Mouse (Mus musculus) midbrain, embryonic 13.5 days (tissue): ENCODE measurements around the gene Zc2hc1b. TPM values are rescaled to one million over a fixed set of nuclear protein-coding genes. Genes with fewer than 3 reads are reported as not detected.
"Not testable (repeated sequence)": the region's sequence is repeated elsewhere in the genome, so short reads cannot be mapped to it uniquely, and the experiment has no call there.

Experiments
- ATAC-seq: fragments of 200-750 bp; cut with Nextera tagmentation; 2 replicates; pipeline ENCODE4 v1.8.0; 2017; ENCODE audit warnings: mild to moderate bottlenecking, moderate TSS enrichment, moderate library complexity
- H3K27ac ChIP-seq: fragments of 300-500 bp; sonication (generic); 2 replicates; pipeline ENCODE4 v1.5.1; 2015; ENCODE audit warnings: inconsistent platforms, mild to moderate bottlenecking, moderate library complexity
- H3K27me3 ChIP-seq: fragments of 300-500 bp; sonication (generic); 2 replicates; pipeline ENCODE4 v1.6.1; 2015; ENCODE audit warnings: mild to moderate bottlenecking, inconsistent platforms
- H3K36me3 ChIP-seq: fragments of 300-500 bp; sonication (generic); 2 replicates; pipeline ENCODE4 v1.6.1; 2015; ENCODE audit warnings: mild to moderate bottlenecking, inconsistent platforms
- H3K4me1 ChIP-seq: fragments of 300-500 bp; sonication (generic); replicated peaks from 2 replicates; pipeline ENCODE4 v1.6.1; 2015; ENCODE audit warnings: inconsistent platforms
- H3K4me2 ChIP-seq: fragments of 300-500 bp; sonication (generic); replicated peaks from 2 replicates; pipeline ENCODE4 v1.6.1; 2015; ENCODE audit warnings: moderate library complexity, mild to moderate bottlenecking, inconsistent platforms
- H3K4me3 ChIP-seq: fragments of 300-500 bp; sonication (generic); replicated peaks from 2 replicates; pipeline ENCODE4 v1.5.1; 2015; ENCODE audit warnings: mild to moderate bottlenecking, inconsistent platforms
- H3K9ac ChIP-seq: fragments of 300-500 bp; sonication (generic); replicated peaks from 2 replicates; pipeline ENCODE4 v1.6.1; 2015; ENCODE audit warnings: mild to moderate bottlenecking, inconsistent platforms
- H3K9me3 ChIP-seq: fragments of 300-500 bp; sonication (generic); 2 replicates; pipeline ENCODE4 v1.6.1; 2016; ENCODE audit warnings: mild to moderate bottlenecking, inconsistent platforms
- WGBS: fragments of 180-500 bp; shearing (Covaris S2); methylation state at CpG from one replicate; pipeline ENCODE4 v1.1.7; 2015; 5-methylcytosine and 5-hydroxymethylcytosine counted together
- polyA plus RNA-seq: library from polyadenylated mRNA; unstranded; fragments of >200 nt; fragmentation: Nextera tagmentation; extraction: Ambion mirVana; gene quantifications from 2 replicates; pipeline ENCODE4 v1.2.1, GENCODE M21; 2015

Gene Zc2hc1b
- polyA plus RNA-seq, 1 experiment from 2014 or later: not detected

DNA sequence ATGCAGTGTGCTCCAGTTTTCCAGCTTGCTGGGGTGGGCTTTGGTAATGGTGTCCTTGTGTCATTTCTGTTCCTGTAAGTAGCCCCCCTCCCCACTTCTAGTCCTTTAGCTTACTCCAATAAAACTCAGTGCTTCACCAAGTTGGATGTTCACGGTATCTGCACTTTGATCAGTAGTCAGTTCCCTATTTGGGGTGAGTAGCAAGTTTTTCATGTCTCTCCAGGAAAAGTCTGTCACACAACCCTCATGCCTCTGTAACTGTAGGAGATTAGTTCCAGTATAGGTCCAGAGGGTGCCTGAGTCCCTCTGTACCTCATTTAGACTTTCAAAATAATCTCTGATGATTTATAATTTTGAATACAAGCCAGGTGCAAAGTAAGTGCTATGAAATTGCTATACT, 21.4 kb upstream of the Zc2hc1b start:
- H3K4me2 ChIP-seq: no peak overlapping the region
- 93% methylated on average over 1 of the region's 1 CpGs for WGBS
- no peaks in the 10 kb centered on the region for H3K36me3 ChIP-seq
- no peak overlapping the region for H3K27ac ChIP-seq
- no peaks in the 10 kb centered on the region for H3K27me3 ChIP-seq
- H3K4me1 ChIP-seq: no peaks in the 10 kb centered on the region
- H3K9me3 ChIP-seq: no peaks in the 10 kb centered on the region
- ATAC-seq: no peak
- no peak overlapping the region for H3K9ac ChIP-seq
- H3K4me3 ChIP-seq: no peak overlapping the region

DNA sequence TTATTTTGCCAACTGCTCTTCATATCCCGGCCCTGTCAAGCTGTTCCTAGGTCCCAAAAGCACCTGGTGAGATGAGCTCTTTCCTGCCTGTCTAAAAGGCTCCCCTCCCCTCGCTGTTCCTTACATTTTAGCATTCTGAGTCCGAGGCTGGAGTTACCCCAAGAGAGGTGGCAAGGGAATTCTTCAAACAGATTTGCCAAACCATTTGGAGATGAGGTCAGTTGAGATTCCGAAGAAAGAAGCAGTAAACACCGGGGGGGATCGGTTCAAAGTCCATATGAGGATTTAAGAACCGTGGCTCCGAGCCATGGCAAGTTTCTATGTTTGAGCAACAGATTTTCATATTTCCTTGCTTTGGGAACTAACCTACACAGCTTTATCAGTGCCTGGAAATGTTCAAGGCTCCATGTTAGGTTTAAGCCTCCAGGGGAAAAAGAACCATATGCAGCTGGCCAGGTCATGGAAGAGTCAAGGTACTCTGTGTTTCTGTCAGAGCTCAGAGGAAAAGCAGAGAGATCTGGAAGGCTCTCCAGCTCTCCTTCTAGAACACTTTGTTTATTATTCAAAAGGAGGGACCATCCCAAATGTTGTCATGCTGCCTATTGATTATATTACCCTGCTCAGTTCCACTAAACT, 19.2 kb upstream of the Zc2hc1b start:
- Histone ChIP-seq H3K36me3 (no peaks in the 10 kb centered on the region), H3K4me3 (no peak overlapping the region), H3K9ac (no peak overlapping the region), H3K4me2 (no peak overlapping the region), H3K9me3 (no peaks in the 10 kb centered on the region), H3K27ac (no peak overlapping the region), H3K4me1 (peaks cover 6% of the 10 kb centered on the region), H3K27me3 (no peaks in the 10 kb centered on the region)
- no peak for ATAC-seq
- WGBS: 87% methylated on average over 8 of the region's 8 CpGs

DNA sequence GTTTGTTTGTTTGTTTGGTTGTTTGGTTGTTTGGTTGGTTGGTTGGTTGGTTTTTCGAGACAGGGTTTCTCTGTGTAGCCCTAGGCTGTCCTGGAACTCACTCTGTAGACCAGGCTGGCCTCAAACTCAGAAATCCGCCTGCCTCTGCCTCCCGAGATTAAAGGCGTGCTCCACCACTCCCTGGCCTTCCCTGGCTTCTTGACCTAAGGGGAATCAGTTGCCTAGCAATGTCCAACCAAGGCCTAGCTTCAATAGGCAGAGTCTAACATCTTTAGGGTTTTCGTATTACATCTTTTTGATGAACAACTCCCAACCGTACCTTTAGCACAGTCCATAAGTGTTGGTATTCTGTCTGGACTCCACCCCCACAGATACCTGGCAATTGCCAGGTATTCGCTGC, 15.7 kb upstream of the Zc2hc1b start:
- H3K9ac ChIP-seq, H3K27me3 ChIP-seq, H3K27ac ChIP-seq, H3K9me3 ChIP-seq, H3K4me1 ChIP-seq: not testable (repeated sequence)
- peak; percentile 46 for ATAC-seq
- Histone ChIP-seq H3K4me3 (peak overlapping the region; percentile 81), H3K36me3 (peaks cover 18% of the 10 kb centered on the region), H3K4me2 (peak overlapping the region; percentile 64)
- 82% methylated on average over 7 of the region's 7 CpGs for WGBS

DNA sequence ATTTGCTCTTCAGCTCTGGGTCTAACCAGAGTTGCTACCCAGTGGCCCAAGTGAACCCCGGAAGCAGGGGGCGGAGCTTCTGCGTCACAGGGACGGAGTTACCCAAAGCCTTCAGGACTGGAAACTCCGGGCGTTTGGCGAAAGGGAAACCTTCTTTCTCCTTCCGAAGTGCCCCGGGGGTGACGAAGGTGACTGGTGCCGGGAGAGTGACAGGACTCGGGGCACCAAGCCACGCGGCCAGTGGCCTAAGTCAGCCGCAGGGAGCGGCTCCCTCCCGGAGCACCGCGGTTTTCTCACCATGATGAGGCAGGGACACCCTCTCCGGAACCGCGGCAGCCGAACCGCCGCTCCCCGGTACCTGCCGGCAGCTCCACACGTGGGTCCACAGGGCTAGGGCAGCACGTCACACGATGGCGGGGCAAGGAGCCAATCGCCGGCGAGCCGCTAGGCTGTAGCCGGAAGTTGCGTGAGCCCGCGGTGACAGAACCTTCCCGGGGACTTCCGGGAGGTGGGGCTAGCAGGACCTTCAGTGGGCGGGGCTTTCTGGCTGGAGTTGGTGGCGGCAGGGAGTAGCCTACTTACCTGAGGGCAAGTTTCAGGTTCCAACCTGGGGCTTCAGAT, 15.0 kb upstream of the Zc2hc1b start, which contains the start of gene Ltv1:
Gene Ltv1 (minus strand): TSS at position 438 of the 621 bp plus-strand sequence.
- peak within 1 kb of the TSS; percentile 81 for H3K4me3 ChIP-seq
- peaks cover 22% of the 10 kb centered on the region for H3K36me3 ChIP-seq
- H3K4me2 ChIP-seq: peak within 1 kb of the TSS; percentile 64
- under 1% methylated on average over 43 of the region's 43 CpGs for WGBS
- H3K9ac ChIP-seq: peak within 1 kb of the TSS; percentile 77
- peaks cover 8% of the 10 kb centered on the region for H3K4me1 ChIP-seq
- H3K9me3 ChIP-seq: no peaks in the 10 kb centered on the region
- peak; percentile 100 for ATAC-seq
- peak within 1 kb of the TSS; percentile 64; the same call in 1 of the 2 replicates for H3K27ac ChIP-seq
- no peaks in the 10 kb centered on the region for H3K27me3 ChIP-seq

DNA sequence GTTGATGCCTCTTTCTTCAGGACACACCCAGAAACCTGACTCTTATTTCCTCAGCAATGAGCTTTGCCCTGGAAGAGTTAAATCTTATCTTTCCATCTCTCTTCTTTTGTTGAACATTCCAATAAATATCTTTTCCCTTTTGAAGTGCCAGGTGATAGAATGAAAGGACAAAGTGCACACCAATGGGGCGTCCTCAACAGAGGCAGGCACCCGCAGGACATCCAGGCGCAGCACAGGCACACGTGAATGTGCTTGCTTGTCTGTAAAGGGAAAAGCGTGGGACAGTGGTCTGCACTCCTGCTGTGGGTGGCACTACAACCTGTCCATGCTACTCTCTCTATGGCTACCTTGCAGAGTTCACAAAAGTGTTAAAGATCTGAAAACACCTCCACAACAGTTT, 12.1 kb upstream of the Zc2hc1b start:
- H3K36me3 ChIP-seq: peaks cover 50% of the 10 kb centered on the region
- H3K27ac ChIP-seq: no peak overlapping the region
- ATAC-seq: no peak
- WGBS: 95% methylated on average over 5 of the region's 5 CpGs
- H3K4me3 ChIP-seq: no peak overlapping the region
- H3K4me2 ChIP-seq: no peak overlapping the region
- no peak overlapping the region for H3K9ac ChIP-seq
- H3K27me3 ChIP-seq: no peaks in the 10 kb centered on the region
- peaks cover 8% of the 10 kb centered on the region for H3K4me1 ChIP-seq
- H3K9me3 ChIP-seq: no peaks in the 10 kb centered on the region

DNA sequence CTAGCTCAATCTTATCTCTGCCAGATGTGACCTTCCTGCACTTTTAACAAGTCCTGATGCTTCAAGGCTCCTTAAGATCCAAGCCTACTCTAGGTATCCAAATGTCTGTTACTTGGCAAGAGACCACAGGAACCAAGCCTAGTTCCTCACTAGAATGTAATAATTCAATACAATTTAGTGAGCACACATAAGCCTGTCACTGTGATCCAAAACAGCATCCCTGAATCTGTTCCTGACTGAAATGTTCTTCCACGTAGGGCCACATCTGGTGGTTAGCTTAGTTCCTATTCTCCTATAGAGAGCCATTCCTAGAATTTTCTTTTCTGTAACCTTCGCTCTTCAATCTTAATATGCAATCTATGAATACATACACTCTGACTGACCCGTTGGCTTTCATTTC, 8.9 kb upstream of the Zc2hc1b start:
- peaks cover 77% of the 10 kb centered on the region for H3K36me3 ChIP-seq
- no peaks in the 10 kb centered on the region; the same call in 1 of the 2 replicates for H3K4me1 ChIP-seq
- H3K9ac ChIP-seq: no peak overlapping the region
- H3K27me3 ChIP-seq: no peaks in the 10 kb centered on the region
- no peak overlapping the region for H3K27ac ChIP-seq
- no peak overlapping the region for H3K4me2 ChIP-seq
- no peaks in the 10 kb centered on the region for H3K9me3 ChIP-seq
- no peak for ATAC-seq
- 93% methylated on average over 3 of the region's 3 CpGs for WGBS
- no peak overlapping the region for H3K4me3 ChIP-seq

DNA sequence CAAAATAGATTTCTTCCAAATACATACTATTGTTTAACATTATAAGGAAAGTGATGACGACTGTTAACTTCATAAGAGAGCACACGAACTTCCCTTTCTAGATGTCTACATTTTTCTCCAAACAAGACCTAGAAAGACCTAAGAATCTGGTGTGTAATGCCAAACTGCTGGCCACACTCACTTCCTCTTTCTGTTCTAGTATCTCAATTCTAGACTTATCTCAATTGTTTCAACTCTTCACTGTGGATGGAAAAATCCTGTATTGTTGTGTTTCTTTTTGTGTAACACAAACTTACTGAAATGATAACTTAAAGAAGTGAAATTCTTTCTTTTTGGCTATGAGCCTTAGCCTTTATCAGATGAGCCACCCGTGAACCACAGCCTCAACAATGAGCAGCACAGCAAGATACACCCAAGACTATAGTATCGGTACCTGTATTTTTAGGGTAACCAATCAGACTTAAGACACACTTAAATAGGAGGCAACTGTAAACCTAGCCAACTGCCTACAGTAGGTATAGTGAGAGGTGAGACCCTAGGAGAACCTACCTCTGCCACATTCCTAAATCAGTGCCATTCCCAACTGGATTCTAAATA, 6.4 kb upstream of the Zc2hc1b start:
- Histone ChIP-seq H3K4me2 (no peak overlapping the region), H3K9me3 (no peaks in the 10 kb centered on the region), H3K4me3 (no peak overlapping the region), H3K27ac (no peak overlapping the region), H3K4me1 (no peaks in the 10 kb centered on the region), H3K9ac (no peak overlapping the region), H3K36me3 (peaks cover 84% of the 10 kb centered on the region), H3K27me3 (no peaks in the 10 kb centered on the region)
- no peak for ATAC-seq
- WGBS: 94% methylated on average over 4 of the region's 4 CpGs

DNA sequence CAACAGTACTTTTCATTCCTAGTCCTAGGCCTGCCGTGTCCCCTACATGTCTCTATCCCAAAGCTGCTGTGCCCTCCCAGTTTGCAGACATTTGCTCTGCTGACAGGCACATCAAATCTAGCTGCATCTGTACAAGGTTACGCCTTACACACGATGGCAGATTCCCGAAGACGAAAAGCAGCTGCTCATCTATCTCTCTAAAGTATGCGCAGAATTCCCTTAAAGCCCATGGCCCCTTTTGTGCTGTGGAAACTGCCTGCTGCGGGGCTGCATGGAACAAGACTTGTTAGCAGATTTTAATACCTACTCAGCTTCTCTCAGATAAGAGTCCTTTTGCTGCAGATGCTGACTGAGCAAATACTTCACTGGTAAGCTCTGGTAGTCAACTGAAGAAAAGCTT, 2.4 kb upstream of the Zc2hc1b start:
- no peak for ATAC-seq
- H3K4me2 ChIP-seq: no peak overlapping the region
- no peak overlapping the region for H3K4me3 ChIP-seq
- H3K9me3 ChIP-seq: no peaks in the 10 kb centered on the region
- no peak overlapping the region for H3K9ac ChIP-seq
- H3K4me1 ChIP-seq: no peaks in the 10 kb centered on the region
- H3K27me3 ChIP-seq: no peaks in the 10 kb centered on the region
- peaks cover 86% of the 10 kb centered on the region for H3K36me3 ChIP-seq
- no peak overlapping the region for H3K27ac ChIP-seq
- WGBS: 92% methylated on average over 7 of the region's 7 CpGs

DNA sequence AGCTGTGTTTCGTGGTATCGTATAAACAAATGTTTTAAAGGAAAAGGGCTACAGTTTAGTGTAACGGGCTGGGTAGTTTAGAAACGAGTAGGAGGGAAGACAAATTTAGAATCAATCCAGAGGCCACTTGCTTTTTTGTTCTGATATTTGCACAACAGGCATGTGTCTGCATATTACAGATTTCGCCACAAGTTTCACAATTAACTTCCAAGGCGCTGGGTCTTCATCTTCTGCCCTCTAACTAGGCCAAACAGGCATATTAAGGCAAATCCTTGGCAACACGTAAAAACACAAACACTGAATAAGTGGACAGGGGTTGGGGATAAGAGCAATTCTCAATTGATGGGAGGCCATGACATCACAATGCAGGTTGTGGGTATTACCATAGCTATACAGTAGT, 2.0 kb downstream of the Zc2hc1b start:
- no peaks in the 10 kb centered on the region for H3K27me3 ChIP-seq
- WGBS: 95% methylated on average over 7 of the region's 7 CpGs
- no peak overlapping the region for H3K9ac ChIP-seq
- H3K4me2 ChIP-seq: no peak overlapping the region
- peaks cover 47% of the 10 kb centered on the region for H3K36me3 ChIP-seq
- H3K27ac ChIP-seq: no peak overlapping the region
- H3K4me1 ChIP-seq: peaks cover 11% of the 10 kb centered on the region
- ATAC-seq: no peak
- H3K4me3 ChIP-seq: no peak overlapping the region
- H3K9me3 ChIP-seq: no peaks in the 10 kb centered on the region

DNA sequence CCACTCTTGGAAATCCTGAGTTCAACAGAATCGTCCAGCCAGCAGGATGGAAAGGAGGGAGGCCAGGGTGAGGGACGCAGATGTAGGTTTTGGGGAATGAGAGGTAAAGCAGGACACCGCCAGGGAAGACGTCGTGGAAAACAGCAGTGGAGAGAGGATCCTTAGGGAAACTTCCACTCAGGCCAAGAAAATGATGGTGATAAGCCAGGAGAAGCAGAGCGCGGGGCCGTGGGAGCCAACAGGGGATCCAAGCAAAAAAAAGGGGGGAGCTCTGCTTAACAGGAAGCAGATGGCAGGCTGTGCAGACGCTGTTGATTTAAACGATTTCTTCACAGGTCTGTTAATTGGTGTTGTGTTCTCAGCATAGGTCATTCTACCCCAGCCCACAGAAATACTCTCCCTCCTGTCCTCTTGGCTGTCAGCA, 5.0 kb downstream of the Zc2hc1b start:
- ATAC-seq: no peak
- WGBS: 66% methylated on average over 10 of the region's 10 CpGs
- no peak overlapping the region for H3K27ac ChIP-seq

DNA sequence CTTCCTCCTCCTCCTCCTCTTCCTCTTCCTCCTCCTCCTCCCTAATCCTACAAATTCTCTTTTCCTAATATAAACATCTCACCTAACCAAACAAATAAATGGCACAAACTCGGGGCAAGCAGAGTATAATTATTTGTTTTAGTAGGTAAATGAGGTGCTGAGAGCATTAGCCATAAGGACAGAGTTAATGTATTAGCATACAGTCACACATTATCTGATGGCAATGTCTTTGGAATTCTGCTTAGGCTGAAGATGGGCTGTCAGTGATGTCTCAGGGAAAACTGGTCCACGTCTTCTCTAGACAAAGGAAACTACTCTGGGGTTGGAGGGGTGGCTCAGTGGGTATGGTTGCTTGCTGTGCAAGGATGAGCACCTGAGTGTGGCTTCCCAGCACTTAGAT, 6.4 kb downstream of the Zc2hc1b start:
- Histone ChIP-seq H3K4me1 (peaks cover 20% of the 10 kb centered on the region), H3K9ac (no peak overlapping the region), H3K27ac (no peak overlapping the region), H3K9me3 (no peaks in the 10 kb centered on the region), H3K4me3 (no peak overlapping the region), H3K36me3 (peaks cover 6% of the 10 kb centered on the region), H3K27me3 (no peaks in the 10 kb centered on the region), H3K4me2 (no peak overlapping the region)
- no peak for ATAC-seq
- WGBS: 68% methylated on average over 2 of the region's 2 CpGs

More for the DNA sequence above, 5.0 kb downstream of the Zc2hc1b start:
- Histone ChIP-seq H3K4me1 (peaks cover 20% of the 10 kb centered on the region), H3K4me2 (no peak overlapping the region), H3K27me3 (no peaks in the 10 kb centered on the region), H3K36me3 (peaks cover 18% of the 10 kb centered on the region), H3K9me3 (no peaks in the 10 kb centered on the region), H3K9ac (no peak overlapping the region), H3K4me3 (no peak overlapping the region)

DNA sequence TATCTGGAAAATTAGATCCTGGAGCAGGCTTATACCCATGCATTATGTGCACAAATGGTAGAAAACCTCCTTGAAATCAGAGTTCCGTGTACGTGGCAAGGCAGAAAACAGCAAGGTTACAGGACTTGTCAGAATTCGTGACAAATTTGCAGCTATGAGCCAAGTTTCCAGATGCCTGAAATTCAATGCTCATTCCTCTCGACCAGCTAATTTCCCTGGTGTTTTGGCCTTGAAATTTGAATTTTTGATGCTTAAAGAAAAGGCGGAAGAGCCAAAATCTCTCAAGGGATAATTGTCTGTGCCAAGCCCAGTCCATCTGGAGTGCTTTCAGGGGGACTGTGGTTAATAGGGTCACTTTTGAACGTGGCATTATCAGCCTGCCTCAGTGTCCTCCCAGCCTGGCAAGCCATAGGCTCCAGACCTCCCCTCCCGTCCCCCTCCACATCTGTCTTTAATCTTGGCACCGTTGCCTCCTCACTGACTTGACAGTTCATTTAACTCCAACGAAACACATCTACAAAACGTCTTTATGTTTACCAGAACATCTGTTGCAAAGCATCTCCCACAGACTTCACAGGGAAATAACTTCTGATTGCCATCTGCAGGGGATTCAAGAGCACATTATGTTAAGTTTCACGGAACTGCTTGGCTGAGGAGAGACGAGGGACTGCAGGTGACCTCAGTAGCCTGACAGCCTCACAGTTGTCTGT, 6.9 kb downstream of the Zc2hc1b start:
- Histone ChIP-seq H3K27me3 (no peaks in the 10 kb centered on the region), H3K27ac (no peak overlapping the region; the same call in 1 of the 2 replicates), H3K4me3 (no peak overlapping the region), H3K4me2 (no peak overlapping the region), H3K36me3 (no peaks in the 10 kb centered on the region), H3K9me3 (no peaks in the 10 kb centered on the region), H3K9ac (no peak overlapping the region), H3K4me1 (peaks cover 20% of the 10 kb centered on the region)
- 48% methylated on average over 12 of the region's 12 CpGs for WGBS
- peak; percentile 67; the same call in 1 of the 2 replicates for ATAC-seq
